Mouse (Mus musculus) thymus, adult 2 months (tissue): ENCODE data around the gene Sema3b.

Experiments
- CTCF ChIP-seq: fragments of 200-500 bp; IDR thresholded peaks from 2 replicates; pipeline ENCODE4 v1.5.1; 2012; ENCODE audit warnings: mild to moderate bottlenecking, control low read depth, low read length, moderate library complexity, borderline replicate concordance; ENCODE audit not compliant: control insufficient read depth, poor library complexity, insufficient read depth; ENCODE audit errors: extremely low read depth
- POLR2A ChIP-seq: fragments of 200-500 bp; IDR thresholded peaks from 2 replicates; pipeline ENCODE4 v1.6.1; 2012; ENCODE audit warnings: mild to moderate bottlenecking, low read length, control low read depth, moderate library complexity; ENCODE audit not compliant: control insufficient read depth, poor library complexity, insufficient read depth; ENCODE audit errors: extremely low read depth

GRCm38 (mm10) chr9:107596619-107597569, 12.1 kb downstream of the Sema3b start:
- TF ChIP-seq CTCF (no peak), POLR2A (no peak)
